Mouse (Mus musculus) E14TG2a.4 (cell line): ENCODE measurements around the gene Sugp1.

Source experiments
- CTCF ChIP-seq: conservative IDR thresholded peaks from 2 replicates; pipeline ENCODE4 v1.5.1; 2014; ENCODE audit warnings: low read length
- NANOG ChIP-seq: IDR thresholded peaks from 2 replicates; pipeline ENCODE4 v1.6.1; 2014; ENCODE audit warnings: borderline replicate concordance, low read length, mixed read lengths

DNA sequence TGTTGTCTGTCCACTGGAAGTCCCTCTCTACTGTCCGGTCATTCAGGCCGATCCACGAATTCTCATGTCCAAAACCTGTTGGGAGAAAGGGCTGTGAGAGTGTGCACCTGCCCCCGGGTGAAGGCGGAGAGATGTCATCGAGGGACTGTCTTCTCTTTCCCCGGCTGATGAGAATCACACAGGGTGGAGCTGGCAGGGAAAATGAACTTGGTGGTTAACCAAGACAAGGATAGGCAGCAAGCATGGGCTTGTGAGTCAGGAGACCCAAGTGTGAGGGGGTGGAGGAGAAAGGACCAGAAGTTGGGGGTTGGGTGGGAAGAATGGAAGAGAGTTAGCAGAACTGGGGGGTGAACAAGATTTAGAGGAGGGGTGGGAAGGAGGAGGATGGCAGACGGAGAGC, 57.6 kb downstream of the Sugp1 start:
- no peak for TF ChIP-seq CTCF
- TF ChIP-seq NANOG = no peak
